Mouse (Mus musculus) liver, embryonic 14.5 days (tissue): ENCODE results near the gene Hdac4.

ENCODE experiments used
- CTCF ChIP-seq: IDR thresholded peaks from 2 replicates; pipeline ENCODE4 v1.5.1; 2016; ENCODE audit warnings: antibody characterized with exemption, low read depth, control low read depth
- EP300 ChIP-seq: IDR thresholded peaks from 2 replicates; pipeline ENCODE4 v1.6.1; 2016; ENCODE audit warnings: antibody characterized with exemption, low read depth

DNA sequence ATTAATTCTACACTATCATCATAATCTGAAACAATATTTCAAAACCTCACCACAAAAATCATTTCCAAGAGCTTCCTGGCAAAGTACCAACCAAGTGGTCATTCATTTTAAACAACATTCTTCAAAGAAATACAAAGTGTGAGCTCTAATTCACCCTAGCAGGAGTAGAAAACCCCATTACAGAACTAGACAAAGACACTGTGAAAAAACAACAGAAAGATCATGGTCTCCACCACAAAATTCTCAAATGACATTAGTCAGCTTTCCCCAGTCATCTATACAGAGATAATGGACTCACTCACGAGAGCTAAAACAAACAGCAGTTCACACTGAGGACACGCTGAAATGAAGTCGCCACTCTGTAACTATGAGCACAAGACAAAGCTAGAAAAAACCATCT, 153.4 kb downstream of the Hdac4 start:
- TF ChIP-seq CTCF (no peak), EP300 (no peak)
